Mouse (Mus musculus) spleen, postnatal 10 days (tissue): ENCODE results near the gene Kctd21.

Source experiments
- DNase-seq, 2 experiments: peaks; one replicate each; pipeline ENCODE4 v3.0.0; 2021 to 2022; ENCODE audit warnings: low spot score in 2 of 2

Kctd21 gene

DNA sequence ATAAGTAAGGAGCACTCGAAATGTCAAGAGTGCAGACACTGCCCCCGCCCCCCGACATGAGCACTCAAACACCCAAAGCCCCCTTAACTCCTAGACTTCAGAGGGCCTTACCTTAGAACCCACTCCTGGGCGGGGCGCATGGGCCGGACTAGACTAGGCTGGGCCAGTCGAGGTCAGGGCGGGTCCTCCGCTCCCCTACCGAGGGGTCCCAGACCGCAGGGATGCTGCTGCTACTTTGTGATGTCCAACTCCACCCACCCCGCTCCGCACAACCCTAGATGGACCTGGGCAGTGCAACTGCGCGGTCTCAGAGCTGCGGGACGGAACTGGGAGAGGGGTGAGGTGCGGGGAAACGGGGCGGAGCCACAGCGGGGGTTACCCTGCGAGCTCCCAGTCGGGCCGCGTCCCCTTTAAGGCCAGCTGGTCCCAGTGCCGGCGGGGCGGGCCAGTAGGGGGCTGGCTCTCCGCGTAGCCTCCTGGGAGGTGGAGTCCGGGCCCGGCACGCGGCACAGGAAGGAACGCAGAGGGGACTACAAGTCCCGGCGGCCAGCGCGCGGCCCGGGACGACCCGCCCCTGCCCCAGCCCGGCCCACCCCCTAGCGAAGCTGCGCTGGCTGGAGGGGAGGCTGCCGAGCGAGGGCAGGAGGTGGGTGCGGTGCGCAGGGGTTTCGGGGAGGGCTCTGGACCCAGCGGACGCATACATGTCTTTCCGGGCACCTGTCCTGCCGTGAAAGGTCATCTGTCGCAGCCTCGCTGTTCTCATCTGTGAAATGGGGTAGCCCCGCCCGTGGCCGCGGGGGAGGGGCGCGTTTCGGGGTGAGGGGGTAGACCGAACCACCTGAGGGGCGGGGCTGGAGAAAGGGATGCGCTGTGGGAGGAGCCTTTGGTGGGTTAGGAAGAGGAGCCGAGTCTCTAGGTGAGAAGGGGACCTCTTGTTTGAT, at the start of gene Kctd21, which contains the start of gene Usp35:
TSS of gene Kctd21 (plus strand) at position 602 of the 941 bp plus-strand sequence.
TSS of gene Usp35 (minus strand) at position 295 of the 941 bp plus-strand sequence.
- peak; percentile 76 to 92 for DNase-seq

DNA sequence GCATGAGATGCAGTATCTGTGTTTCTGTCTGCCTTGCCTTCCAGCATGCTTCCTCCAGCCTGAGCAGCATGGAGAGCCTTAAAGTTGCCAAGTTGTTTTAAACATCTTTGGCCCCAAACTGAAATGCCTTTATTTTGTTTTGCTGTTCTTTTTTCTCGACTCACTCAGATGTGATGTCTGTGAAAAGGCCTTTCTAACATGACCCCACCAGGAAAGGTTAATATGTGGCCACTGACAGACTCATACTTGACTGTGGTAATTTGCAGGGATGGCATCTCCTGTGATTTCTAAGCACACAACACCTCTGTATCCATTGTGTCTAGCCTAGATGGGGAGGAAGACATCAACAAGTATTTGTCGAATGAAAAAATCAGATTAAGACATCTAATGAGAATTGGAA, 35.1 kb upstream of the Kctd21 start:
- DNase-seq, result no peak

DNA sequence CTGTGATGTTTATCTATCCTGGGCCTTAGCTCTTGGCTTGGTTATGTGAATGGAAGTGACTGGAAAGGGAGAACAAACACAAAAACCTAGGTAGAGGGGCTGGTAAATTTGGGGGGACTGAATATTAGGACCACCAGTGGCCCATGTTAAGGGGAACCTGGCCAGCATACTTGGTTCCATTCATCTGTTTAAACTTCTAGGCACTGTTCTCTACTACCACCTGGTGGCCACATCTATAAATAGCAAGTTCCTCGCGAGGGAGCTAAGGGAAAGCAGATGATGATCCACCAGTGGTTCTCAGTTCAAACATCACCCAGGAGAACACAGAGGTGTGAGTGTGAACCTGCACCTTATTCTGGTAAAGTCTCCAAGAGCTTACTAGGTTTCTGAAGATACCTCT, 34.7 kb upstream of the Kctd21 start:
- DNase-seq, result peak; percentile 32 to 62

DNA sequence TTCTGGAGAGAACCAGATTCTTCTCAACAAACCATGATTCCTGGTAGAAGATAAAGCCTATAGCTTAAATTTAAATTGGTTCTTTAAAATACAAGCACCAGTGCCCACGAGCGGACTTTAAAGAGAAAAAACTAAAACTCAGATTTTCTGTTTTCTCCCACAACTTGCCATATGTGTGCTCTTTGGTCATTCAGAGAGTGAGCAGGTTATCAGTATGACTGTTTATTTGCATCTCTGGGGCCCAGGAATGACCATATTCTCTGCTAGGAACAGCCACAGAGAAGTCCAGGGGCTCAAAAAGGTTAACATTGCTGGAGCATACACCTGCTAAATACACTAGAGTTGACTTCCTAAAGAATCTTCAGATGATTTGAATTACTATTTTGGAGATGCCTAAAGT, 33.8 kb upstream of the Kctd21 start:
- no peak for DNase-seq

DNA sequence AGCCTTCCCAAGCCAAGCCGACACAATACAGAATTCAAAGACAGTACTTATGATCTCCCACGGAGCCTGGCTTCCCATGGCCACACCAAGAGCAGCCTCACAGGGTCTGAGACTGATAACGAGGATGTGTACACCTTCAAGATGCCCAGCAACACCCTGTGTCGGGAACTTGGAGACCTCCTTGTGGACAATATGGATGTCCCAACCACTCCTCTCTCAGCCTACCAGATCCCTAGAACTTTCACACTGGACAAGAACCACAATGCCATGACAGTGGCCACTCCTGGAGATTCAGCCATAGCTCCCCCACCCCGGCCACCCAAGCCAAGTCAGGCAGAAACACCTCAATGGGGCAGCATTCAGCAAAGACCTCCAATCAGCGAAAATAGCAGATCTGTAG, 33.2 kb upstream of the Kctd21 start:
- no peak for DNase-seq

DNA sequence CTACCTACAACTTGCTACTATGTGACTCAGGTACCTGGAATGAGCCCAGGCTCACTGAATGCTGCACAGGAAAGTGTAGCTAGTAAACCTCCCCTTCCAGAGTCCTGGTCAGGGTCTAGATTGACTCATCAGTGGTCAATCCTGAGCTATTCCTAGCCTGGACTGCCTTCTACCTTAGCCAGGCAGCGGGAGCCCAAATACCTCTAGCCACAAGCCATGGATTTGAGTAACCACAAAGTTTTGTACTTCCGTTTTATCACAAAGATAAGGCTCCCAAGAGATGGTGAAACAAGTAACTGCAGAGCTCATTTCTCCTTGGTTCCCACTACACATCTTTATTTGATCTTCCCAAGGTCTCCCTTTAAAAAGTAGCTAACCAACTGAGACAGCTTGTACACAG, 31.2 kb upstream of the Kctd21 start:
- DNase-seq, result no peak

DNA sequence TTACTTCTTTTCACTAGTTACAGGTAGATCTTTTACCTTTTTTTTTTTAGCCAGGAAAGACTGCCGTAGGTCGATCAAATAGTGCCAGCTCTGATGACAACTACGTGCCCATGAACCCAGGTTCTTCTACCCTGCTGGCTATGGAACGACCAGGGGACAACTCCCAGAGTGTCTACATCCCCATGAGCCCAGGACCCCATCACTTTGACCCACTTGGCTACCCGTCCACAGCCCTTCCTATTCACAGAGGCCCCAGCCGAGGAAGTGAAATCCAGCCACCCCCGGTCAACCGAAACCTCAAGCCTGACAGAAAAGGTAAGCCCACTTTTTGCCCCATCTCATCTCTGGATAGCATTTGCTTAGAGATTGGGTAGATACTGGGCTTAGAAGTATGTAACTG, 30.8 kb upstream of the Kctd21 start:
- no peak for DNase-seq

DNA sequence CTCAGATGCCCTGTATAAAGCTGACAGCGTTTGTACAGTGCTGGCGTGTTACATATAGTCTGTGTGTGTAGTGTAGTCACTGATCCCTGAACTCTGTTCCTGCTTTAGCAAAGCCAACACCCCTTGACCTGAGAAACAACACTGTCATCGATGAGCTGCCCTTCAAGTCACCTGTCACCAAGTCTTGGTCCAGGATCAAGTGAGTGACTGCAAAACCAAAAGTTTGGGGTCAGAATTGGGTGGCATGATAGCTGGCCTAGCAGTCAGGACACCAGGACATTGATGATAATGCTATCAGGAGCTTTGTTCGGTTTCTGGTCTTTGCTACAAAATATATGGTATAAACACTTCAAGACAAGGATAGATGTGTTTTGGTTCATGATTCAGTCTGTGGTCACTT, 29.9 kb upstream of the Kctd21 start:
- DNase-seq, result no peak

DNA sequence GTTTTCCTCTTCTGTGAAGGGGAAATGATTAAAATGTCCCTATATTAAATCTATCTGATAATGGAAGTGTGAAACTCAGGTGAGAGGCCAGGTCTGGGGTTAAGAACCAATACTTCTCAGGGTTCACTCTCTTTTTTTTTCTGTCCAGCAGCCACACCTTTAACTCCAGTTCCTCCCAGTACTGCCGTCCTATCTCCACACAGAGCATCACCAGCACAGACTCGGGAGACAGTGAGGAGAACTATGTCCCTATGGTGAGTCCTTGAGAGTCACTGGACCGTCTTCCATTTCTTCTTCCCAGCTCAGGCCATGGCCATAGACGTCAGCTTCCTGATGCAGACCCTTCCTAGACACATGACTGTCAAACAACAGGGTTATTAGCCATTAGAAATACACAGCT, 29.3 kb upstream of the Kctd21 start:
- DNase-seq, result no peak

DNA sequence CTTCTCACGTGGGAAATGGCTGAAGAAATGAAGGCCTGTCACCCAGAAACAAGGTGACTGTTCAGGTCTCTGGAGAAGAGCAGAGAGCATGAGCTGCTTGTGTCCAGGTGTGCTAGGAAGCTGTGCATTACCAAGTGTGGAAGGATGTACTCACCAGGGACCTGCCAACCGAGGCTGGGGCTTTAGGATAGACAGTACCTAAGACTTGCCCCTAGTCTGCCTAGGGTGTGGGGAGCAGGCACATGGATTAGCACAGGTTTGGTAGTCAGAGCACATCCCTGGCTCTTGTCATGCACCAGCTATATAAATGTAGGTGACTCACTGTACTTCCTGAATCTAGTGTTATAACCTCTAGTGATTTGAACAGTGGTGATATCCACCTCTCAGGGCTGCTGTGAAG, 28.5 kb upstream of the Kctd21 start:
- peak in 1 of 2 experiments; percentile 1 for DNase-seq

DNA sequence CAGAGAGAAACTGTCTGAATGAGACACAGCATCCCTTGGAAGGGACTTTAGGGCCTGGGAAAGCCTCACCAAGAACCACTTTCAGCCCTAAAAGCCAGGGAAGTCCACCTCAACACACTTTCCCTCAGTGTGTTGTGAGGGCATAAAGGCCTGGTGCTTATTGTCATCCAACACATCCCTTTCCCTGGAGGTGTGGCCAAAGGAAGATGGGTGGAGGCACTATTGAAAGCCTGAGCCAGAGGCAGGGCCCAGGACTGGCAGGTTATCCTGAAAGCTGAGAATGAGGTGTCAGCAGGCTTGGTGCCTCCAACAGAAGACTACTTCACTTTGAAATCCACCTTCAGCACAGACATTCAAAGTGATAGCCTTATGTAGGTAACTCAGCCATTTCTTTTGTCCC, 27.7 kb upstream of the Kctd21 start:
- DNase-seq, result no peak

DNA sequence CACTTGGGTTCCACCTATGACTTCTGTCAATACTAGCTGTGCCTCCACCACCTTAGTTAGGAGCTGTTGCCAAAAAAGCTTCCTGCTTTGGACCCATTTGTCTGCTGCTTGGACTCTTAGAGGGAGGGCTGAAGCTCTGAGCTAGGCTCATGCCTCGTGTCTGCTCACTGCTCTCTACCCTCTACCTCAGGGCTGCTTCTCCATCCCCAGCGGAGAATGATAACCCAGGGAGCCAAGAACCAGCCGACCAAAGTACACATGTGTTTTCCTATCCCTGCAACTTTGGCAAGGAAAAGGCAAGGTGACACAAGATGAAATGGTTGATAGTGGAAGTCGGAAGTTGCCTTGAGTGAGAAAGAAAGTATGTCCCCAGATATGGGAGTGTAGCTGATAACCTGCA, 26.9 kb upstream of the Kctd21 start:
- peak in 1 of 2 experiments; percentile 1 for DNase-seq

DNA sequence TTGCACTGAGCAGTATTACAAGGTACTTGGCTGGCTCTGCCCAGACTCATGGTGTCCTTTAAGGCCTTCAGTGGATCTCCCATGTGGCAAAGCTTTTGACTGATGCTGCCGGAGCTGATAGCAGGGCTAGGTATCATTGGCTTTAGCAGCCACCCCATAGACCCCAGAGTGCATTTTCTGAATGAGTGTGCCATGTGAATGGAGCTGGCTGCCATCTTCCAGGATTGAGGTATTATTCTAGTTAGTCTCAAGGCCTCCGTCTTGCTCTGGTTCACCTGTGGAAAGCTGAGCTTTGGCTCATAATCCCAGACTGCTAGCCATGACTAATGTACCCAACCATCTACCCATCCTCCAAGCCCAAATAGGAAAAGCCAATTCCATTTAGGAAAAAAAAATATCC, 25.3 kb upstream of the Kctd21 start:
- DNase-seq, result no peak

DNA sequence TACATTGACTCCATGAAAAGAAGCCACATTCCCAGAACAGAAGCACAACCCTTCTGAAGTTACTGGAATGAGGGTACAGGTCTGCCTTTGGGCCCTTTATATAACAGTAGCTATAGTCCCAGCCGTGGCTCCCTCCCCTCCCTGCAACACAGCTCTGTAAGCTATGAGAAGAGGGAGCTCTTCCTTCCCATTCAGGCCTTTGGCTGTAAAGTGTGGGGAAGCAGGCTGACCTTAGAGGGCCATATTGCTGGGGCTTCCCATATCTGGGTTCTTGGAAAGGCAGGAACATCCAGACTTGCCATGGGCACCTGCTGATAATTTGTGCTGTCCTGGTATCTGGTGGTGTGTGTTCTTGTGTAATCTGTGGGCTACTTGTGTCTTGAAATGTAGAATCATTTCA, 24.6 kb upstream of the Kctd21 start:
- DNase-seq, result no peak

DNA sequence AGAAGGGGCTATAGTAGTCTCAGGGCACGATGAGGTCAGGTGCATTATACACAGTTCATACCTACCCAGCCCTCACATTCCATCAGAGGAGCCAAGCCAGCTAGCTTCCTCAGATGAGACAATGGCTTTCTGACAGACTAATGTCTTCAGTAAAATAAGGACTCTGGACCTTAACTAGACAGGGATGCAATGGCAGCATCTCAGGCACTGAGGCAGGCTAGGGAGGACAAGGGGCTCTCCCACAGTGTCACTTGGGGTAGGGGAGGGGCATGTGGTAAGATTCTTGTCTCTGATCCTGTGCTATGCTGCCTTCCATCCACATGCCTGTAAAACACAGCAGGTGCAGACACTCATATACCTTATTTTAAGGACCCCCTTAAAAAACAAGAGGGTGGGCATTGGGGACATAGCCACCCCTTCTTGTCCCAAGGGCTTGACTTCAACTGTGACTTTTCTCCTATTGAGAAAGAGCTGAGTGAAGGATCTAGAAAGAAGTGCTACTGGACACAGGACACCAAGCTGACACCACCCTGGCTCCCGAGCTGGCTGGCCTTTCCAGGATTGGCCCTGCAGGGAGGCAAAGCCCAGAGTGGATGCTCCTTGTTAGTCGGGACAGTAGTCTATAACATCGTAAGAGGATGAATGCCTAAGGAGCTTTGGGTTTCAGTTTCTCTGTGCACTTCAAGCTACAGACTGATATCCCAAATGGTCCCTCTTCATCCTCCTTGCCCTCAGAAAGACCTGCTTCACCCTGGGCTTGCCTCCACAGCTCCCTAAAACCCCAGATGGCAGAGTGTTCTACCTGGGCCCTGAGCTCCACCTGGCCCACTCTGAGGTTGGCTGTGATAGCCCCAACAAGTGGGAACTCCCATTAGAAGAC, 22.4 kb upstream of the Kctd21 start:
- DNase-seq, result peak in 1 of 2 experiments; percentile 8

DNA sequence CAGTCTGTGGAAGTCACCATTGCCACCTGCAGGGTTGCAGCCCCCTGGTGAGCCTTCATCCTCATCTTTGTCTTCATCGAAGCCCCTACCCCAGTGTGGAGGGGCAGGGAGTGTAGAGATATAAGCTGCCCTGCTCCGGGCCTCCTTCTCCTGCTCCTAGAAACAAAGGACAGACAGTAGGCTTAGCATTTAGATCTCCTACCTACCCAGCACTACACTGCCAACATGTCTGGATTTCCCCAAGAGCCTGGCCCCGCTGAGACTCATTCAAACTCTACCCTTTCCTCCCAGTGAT, 21.8 kb upstream of the Kctd21 start:
- peak in 1 of 2 experiments; percentile 7 for DNase-seq

DNA sequence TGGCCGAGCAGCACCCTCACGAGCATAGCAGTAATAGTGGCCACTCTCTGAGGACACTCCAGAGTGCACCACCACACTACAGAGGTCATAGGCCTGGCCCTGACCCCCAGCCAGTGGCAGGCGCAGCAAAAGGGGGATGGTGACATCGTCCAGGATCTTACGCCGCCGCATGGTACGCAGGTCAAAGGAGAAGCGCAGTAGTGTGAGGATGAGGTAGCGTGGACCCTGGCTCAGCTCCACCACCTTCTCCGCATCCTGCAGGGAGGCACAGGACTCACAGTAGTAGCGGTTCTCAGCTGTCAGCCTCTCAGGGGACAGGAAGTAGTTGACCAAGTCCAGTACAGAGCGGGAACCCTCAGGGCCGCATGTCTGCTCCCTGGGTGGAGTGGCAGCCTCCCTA, 20.5 kb upstream of the Kctd21 start:
- peak in 1 of 2 experiments; percentile 13 for DNase-seq

DNA sequence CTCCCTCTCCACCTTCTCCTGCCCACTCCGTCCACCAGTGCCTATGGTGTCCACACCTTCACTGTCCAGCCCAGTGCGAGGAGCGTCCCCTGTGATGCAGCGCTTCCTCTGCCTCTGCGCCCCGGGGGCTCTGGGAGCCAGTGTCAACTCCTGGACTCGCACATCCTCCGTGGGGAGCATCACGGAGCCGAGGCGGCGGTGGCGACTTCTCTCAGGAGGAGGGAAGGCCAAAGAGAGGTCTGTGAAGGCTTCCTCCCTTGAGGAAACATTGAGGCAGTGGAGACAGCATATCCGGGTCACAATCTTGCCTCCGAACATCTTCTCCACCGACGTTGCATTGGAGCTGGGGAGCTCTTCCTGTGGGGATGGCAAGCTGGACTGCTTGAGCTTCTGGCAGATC, 19.9 kb upstream of the Kctd21 start:
- peak in 1 of 2 experiments; percentile 11 for DNase-seq

DNA sequence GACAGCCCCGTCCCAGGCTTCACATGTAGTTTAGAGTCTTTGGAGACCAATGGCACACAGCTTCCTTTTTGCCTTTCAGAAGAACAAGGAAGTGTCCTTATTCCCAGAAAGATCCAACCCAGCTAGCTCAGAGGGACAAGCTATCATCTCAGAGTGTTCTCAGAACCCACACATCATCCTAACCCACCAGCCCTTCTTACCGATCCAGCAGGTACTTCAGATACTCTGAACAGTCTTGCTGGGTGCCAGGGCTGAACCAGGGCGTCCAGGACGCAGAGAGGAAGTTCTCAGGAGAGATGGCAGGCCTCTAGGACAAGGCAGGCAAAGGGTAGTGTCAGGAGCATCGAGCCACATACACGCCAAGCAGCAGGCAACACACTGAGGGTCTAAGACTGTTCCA, 19.3 kb upstream of the Kctd21 start:
- DNase-seq, result no peak

DNA sequence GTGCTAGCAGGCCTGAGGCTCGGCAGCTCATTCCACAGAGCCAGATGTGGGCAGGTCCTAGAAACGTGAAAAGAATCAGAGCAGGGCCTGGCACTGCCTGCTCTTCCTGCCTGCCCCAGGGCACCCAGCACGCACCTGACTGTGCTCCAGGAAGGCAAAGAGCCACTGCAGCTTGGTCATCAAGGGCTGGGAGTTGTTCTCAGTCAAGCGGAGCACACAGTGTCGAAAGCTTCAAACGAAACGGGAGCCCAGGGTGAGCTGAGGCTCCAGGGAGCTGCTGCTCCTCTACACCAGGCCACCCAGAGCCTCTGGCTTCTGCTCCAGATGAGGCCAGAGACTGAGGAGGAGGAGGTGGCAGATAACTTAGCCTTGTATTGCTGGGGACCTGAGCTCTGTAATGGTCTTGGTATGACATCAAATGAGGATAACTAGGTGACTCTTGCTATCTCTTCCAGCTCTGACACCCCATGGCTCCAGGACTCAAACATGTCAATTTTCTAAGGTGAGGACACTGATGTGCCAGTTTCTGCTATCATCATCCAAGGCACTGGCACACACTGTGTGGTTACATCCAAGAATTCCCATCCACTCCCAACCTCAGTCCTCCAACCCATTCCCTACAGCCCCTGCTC, 18.6 kb upstream of the Kctd21 start:
- peak in 1 of 2 experiments; percentile 8 for DNase-seq

DNA sequence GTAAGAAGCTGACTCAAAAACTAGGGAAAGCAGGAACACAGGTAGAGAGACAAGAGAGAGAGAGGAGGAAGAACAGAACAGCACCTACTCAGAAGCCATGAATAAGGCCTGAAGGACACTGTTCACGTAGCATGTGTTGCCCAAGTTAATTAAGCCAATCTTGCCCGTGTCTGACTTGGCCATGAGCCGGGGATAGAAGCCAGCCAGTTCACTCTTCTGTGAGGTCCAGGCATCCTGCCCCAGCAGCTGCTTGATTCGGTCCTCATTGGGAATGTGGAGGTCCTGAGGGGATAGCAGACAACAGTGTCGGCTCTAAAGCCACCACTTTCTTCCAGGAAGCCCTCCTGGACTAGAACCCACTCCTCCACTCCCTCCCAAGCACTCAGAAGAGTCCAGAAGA, 17.5 kb upstream of the Kctd21 start:
- DNase-seq, result no peak

DNA sequence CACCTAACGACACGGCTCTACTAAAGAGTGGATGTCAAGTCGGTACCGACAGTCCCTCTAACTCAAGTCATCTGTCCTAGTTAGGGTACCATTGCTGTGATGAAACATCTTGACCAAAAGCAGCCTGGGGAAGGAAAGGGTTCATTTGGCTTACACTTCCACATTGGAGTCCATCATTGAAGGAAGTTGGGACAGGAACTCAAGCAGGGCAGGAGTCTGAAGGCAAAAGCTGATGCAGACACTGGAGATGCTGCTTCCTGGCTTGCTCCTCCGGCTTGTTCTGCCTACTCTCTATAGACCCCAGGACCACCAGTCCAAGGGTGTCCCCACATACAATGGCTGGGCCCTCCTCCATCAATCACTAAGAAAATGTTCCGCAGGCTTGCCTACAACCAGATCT, 16.5 kb upstream of the Kctd21 start:
- DNase-seq, result no peak
